ENCODE assay signal across 9 mouse cellular contexts in genomic region chr4:107250494-107250893, GRCm38 (mm10). TPM values are rescaled to one million over a fixed set of nuclear protein-coding genes. Genes with fewer than 3 reads are reported as not detected.
DNase-seq lines count a peak whose midpoint lies in the region; ATAC-seq lines count a peak whose summit lies in the region.
"Had no signal": no experiment of that assay in that cellular context is flagged by ENCODE, and none has a peak within 500 bp of the region (broad histone marks: within the 10 kb centered on the region; RNA-seq: fewer than 3 reads in every experiment).

No protein-coding gene starts in this region.

- H3K36me3 ChIP-seq in heart, embryonic 12.5 days = no peaks in the 10 kb centered on the region

- H3K4me2 ChIP-seq in heart, embryonic 12.5 days = no peak overlapping the region
- H3K4me2 ChIP-seq: limb, embryonic 12.5 days had no signal

- no peak overlapping the region for H3K4me3 ChIP-seq in heart, embryonic 12.5 days
- H3K4me3 ChIP-seq: limb, embryonic 12.5 days had no signal

- ATAC-seq in heart, embryonic 12.5 days (ENCODE audit: insufficient number of reproducible peaks, low FRiP score) = no peak
- ATAC-seq in common myeloid progenitor, adult 5-6 weeks (replicated peaks; ENCODE audit: low read depth, poor library complexity, severe bottlenecking) = peak; percentile 48

- peaks cover 56% of the 10 kb centered on the region for H3K4me1 ChIP-seq in heart, embryonic 12.5 days (replicated peaks)

- no peak overlapping the region for H3K27ac ChIP-seq in heart, embryonic 12.5 days (ENCODE audit: poor library complexity, severe bottlenecking)
- H3K27ac ChIP-seq: limb, embryonic 12.5 days had no signal

- no peaks in the 10 kb centered on the region for H3K27me3 ChIP-seq in heart, embryonic 12.5 days (replicated peaks)
- H3K27me3 ChIP-seq: limb, embryonic 12.5 days had no signal

- no peak overlapping the region for H3K9ac ChIP-seq in heart, embryonic 12.5 days
- H3K9ac ChIP-seq: limb, embryonic 12.5 days had no signal

- 22% methylated on average over 4 of the region's 4 CpGs for WGBS in heart, embryonic 12.5 days

- DNase-seq in heart, adult 18-20 months = peak; percentile 25 to 66
- DNase-seq in 3134 (ENCODE audit: extremely low read depth, insufficient read length, low spot score) = peak; percentile 11
- peak; percentile 82 for DNase-seq in NIH3T3 (ENCODE audit: low read depth)
- DNase-seq in layer of hippocampus, postnatal 10 days (ENCODE audit: low spot score in 2 of 2) = peak; percentile 39 to 56
- DNase-seq in retina, postnatal 1 day = peak; percentile 82
- DNase-seq in yolk sac, embryonic 10.5 days (ENCODE audit: low spot score) = no peak

- H3K9me3 ChIP-seq in heart, embryonic 12.5 days (replicated peaks) = no peaks in the 10 kb centered on the region
- H3K9me3 ChIP-seq: limb, embryonic 12.5 days had no signal

RNA-seq across cellular contexts. Expression of gene Lrrc42, which starts 2.8 kb away (rescaled TPM):
- 10 to 100 TPM in 1 of 2 experiments, 1 to 10 TPM in 1; 10.0 to 10.2 TPM for total RNA-seq in heart, adult 18-20 months (2021)
- 60.2 and 63.5 TPM in 2 replicates for polyA plus RNA-seq in heart, embryonic 12.5 days (2016; fragmentation: Nextera tagmentation; extraction: Ambion mirVana)
- total RNA-seq in common myeloid progenitor, adult 5-6 weeks (2017) = 10.8 and 11.7 TPM in 2 replicates
- total RNA-seq in layer of hippocampus, postnatal 10 days (2021) = 10 to 100 TPM; 39.5 to 41.2 TPM

RNA-seq across cellular contexts. Expression of gene Hspb11, which starts 2.9 kb away (rescaled TPM):
- 10 to 100 TPM in 1 of 2 experiments, 1 to 10 TPM in 1; 9.8 to 13.6 TPM for total RNA-seq in heart, adult 18-20 months (2021)
- 44.4 and 47.1 TPM in 2 replicates for polyA plus RNA-seq in heart, embryonic 12.5 days (2016; fragmentation: Nextera tagmentation; extraction: Ambion mirVana)
- 20.6 and 28.9 TPM in 2 replicates for total RNA-seq in common myeloid progenitor, adult 5-6 weeks (2017)
- 10 to 100 TPM; 21.1 to 22.4 TPM for total RNA-seq in layer of hippocampus, postnatal 10 days (2021)

RNA-seq across cellular contexts. Expression of gene Ldlrad1, which starts 41.5 kb away (rescaled TPM):
- under 1 TPM in 1 of 2 experiments, not detected in 1; 0.44 TPM for total RNA-seq in heart, adult 18-20 months (2021)
- polyA plus RNA-seq in heart, embryonic 12.5 days (2016; fragmentation: Nextera tagmentation; extraction: Ambion mirVana) = not detected in 2 replicates
- not detected in 2 replicates for total RNA-seq in common myeloid progenitor, adult 5-6 weeks (2017)
- total RNA-seq in layer of hippocampus, postnatal 10 days (2021) = not detected
- polyA plus RNA-seq: limb, embryonic 12.5 days had no signal

RNA-seq across cellular contexts. Expression of gene Dio1, which starts 56.5 kb away (rescaled TPM):
- total RNA-seq in heart, adult 18-20 months (2021) = not detected
- not detected in 2 replicates for polyA plus RNA-seq in heart, embryonic 12.5 days (2016; fragmentation: Nextera tagmentation; extraction: Ambion mirVana)
- total RNA-seq in common myeloid progenitor, adult 5-6 weeks (2017) = not detected in 2 replicates
- not detected for total RNA-seq in layer of hippocampus, postnatal 10 days (2021)
- polyA plus RNA-seq: limb, embryonic 12.5 days had no signal
